Mouse (Mus musculus) testis, adult 2 months (tissue): ENCODE results near the gene Fcgrt. TPM values are rescaled to one million over a fixed set of nuclear protein-coding genes. Genes with fewer than 3 reads are reported as not detected.

Experiments
- H3K27ac ChIP-seq: fragments of 200-500 bp; 2 replicates; pipeline ENCODE4 v1.5.1; 2012; ENCODE audit warnings: low read depth, low read length; ENCODE audit not compliant: control insufficient read depth, insufficient read depth
- H3K27me3 ChIP-seq: fragments of 200-500 bp; 2 replicates; pipeline ENCODE4 v1.6.1; 2012; ENCODE audit warnings: mild to moderate bottlenecking, low read length, moderate library complexity; ENCODE audit not compliant: control insufficient read depth, insufficient read depth
- H3K36me3 ChIP-seq: fragments of 200-500 bp; 2 replicates; pipeline ENCODE4 v1.6.1; 2012; ENCODE audit warnings: mild to moderate bottlenecking, low read length; ENCODE audit not compliant: control insufficient read depth, insufficient read depth
- H3K4me1 ChIP-seq: fragments of 200-500 bp; 2 replicates; pipeline ENCODE4 v1.6.1; 2012; ENCODE audit warnings: low read length; ENCODE audit not compliant: control insufficient read depth, insufficient read depth
- H3K4me3 ChIP-seq: fragments of 200-500 bp; 2 replicates; pipeline ENCODE4 v1.5.1; 2012; ENCODE audit warnings: low read depth, mild to moderate bottlenecking, low read length, moderate library complexity, mixed read lengths; ENCODE audit not compliant: control insufficient read depth
- CTCF ChIP-seq: fragments of 200-500 bp; IDR thresholded peaks from 2 replicates; pipeline ENCODE4 v1.5.1; 2012; ENCODE audit warnings: low read depth, mild to moderate bottlenecking, inconsistent platforms, low read length, moderate library complexity; ENCODE audit not compliant: control insufficient read depth, insufficient read depth, insufficient replicate concordance
- POLR2A ChIP-seq: fragments of 200-500 bp; IDR thresholded peaks from 2 replicates; pipeline ENCODE4 v1.6.1; 2012; ENCODE audit warnings: low read depth, mild to moderate bottlenecking, inconsistent platforms, low read length, moderate library complexity; ENCODE audit not compliant: control insufficient read depth
- polyA plus RNA-seq: library from polyadenylated mRNA; depleted of rRNA; stranded (reverse); fragments of >200 nt; gene quantifications from 2 replicates; pipeline ENCODE4 v1.2.3, GENCODE M21; 2012

Gene Fcgrt
- polyA plus RNA-seq, 1 experiment: 5.4 TPM

DNA sequence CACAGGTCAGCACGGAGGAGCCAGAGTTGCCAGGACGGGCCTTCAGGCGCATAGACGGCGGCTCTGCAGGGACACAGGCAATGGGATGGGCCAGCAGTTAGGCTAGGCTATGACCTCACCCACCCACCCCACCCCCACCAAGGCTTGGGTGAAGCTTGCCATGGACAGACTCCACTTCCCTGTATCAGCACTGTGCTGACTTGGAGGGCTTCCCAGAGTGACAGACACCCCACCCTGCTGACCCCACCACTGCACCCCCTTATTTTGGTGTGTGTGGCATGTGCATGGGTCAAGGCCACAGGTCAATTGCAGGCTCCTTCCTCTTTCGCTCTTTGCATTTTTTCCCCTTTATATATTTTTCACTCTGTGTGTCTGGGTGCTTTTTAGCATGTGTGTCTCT lies 8.3 kb downstream of the Fcgrt start:
- H3K36me3 ChIP-seq: no peaks in the 10 kb centered on the region
- TF ChIP-seq CTCF: no peak
- TF ChIP-seq POLR2A: no peak
- no peak overlapping the region for H3K4me3 ChIP-seq
- no peak overlapping the region for H3K27ac ChIP-seq
- H3K27me3 ChIP-seq: no peaks in the 10 kb centered on the region; the same call in 1 of the 2 replicates
- H3K4me1 ChIP-seq: peaks cover 19% of the 10 kb centered on the region

GRCm38 (mm10) chr7:45094121-45094520 lies 9.5 kb downstream of the Fcgrt start:
- TF ChIP-seq POLR2A (no peak), CTCF (no peak)
- no peaks in the 10 kb centered on the region; the same call in 1 of the 2 replicates for H3K27me3 ChIP-seq
- H3K36me3 ChIP-seq: no peaks in the 10 kb centered on the region
- H3K27ac ChIP-seq: no peak overlapping the region
- no peak overlapping the region for H3K4me3 ChIP-seq
- peaks cover 22% of the 10 kb centered on the region for H3K4me1 ChIP-seq

DNA sequence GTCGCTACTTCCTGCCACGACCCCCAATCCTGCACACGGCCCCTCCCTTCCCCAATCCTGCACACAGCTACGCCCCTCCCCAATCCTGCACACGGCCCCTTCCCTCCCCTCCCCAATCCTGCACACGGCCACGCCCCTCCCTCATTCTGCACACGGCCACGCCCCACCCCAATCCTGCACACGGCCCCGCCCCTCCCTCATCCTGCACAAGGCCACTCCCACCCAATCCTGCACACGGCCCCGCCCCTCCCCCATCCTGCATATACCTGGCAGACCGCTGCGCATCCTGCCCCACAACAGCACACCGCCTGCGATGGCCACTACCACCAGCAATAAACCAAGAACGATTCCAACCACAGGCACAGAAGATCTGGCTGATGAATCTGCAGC lies 10.1 kb downstream of the Fcgrt start:
- Histone ChIP-seq H3K27me3 (no peaks in the 10 kb centered on the region; the same call in 1 of the 2 replicates), H3K36me3 (no peaks in the 10 kb centered on the region), H3K4me3 (no peak overlapping the region), H3K4me1 (peaks cover 22% of the 10 kb centered on the region), H3K27ac (no peak overlapping the region)
- TF ChIP-seq POLR2A: no peak
- TF ChIP-seq CTCF: no peak

DNA sequence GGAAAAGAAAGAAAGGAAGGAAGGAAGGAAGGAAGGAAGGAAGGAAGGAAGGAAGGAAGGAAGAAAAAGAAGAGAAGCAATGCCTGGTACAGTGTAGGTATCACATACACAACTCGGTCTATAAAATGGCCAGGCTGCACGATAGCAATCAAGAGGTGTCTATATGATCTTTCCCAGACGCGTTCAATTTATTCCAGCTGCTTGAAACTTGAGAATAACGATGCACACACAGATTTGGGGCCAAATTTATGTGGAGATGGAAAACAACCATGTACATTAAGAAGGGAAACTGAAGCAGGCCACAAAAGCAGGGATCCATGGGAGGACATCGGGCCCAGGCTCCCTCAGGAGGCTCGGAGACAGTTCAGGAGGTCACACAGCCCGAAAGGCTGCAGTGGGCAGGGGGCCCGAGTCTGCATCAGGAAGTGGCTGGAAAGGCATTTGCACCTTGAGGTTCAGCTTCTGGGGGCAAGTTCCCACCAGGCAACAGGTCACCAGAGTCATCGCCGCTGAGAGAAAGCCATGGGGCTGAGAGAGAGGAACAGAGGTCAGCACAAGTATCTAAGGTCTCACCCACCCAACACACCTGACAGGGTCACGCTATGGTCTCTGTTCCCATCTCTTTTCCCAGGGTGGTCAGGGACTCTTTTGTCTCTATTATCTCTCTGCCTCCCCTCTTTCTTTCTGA lies 10.7 kb downstream of the Fcgrt start:
- no peaks in the 10 kb centered on the region for H3K36me3 ChIP-seq
- TF ChIP-seq POLR2A (no peak), CTCF (no peak)
- peaks cover 25% of the 10 kb centered on the region for H3K4me1 ChIP-seq
- no peaks in the 10 kb centered on the region; the same call in 1 of the 2 replicates for H3K27me3 ChIP-seq
- no peak overlapping the region for H3K4me3 ChIP-seq
- H3K27ac ChIP-seq: no peak overlapping the region

DNA sequence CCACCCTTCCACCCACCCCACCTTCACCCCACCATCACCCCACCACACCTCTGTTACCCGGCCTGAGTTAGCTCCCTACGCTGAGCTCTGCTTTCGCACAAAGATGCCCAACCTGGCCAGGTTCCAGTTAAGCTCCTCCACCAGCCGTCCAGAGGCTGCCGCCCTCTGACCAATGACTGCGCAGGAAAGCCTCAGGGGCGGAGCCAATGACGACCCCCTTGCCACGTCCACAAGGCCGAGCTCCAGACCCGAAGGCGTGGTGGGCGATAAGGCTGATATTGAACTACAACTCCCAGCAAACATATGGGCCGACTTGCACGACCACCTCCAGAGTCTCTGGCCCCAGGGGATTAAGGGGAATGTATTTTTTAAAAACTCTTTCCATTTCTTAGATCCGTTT lies 11.6 kb downstream of the Fcgrt start, which contains the start of gene Rcn3:
TSS of gene Rcn3 (minus strand) at position 174 of the 400 bp plus-strand sequence.
- no peaks in the 10 kb centered on the region; the same call in 1 of the 2 replicates for H3K27me3 ChIP-seq
- no peak within 1 kb of the TSS; the same call in none of the 2 replicates for H3K27ac ChIP-seq
- H3K36me3 ChIP-seq: no peaks in the 10 kb centered on the region
- no peak for TF ChIP-seq CTCF
- no peak for TF ChIP-seq POLR2A
- H3K4me3 ChIP-seq: peak within 1 kb of the TSS; percentile 51
- H3K4me1 ChIP-seq: peaks cover 25% of the 10 kb centered on the region

DNA sequence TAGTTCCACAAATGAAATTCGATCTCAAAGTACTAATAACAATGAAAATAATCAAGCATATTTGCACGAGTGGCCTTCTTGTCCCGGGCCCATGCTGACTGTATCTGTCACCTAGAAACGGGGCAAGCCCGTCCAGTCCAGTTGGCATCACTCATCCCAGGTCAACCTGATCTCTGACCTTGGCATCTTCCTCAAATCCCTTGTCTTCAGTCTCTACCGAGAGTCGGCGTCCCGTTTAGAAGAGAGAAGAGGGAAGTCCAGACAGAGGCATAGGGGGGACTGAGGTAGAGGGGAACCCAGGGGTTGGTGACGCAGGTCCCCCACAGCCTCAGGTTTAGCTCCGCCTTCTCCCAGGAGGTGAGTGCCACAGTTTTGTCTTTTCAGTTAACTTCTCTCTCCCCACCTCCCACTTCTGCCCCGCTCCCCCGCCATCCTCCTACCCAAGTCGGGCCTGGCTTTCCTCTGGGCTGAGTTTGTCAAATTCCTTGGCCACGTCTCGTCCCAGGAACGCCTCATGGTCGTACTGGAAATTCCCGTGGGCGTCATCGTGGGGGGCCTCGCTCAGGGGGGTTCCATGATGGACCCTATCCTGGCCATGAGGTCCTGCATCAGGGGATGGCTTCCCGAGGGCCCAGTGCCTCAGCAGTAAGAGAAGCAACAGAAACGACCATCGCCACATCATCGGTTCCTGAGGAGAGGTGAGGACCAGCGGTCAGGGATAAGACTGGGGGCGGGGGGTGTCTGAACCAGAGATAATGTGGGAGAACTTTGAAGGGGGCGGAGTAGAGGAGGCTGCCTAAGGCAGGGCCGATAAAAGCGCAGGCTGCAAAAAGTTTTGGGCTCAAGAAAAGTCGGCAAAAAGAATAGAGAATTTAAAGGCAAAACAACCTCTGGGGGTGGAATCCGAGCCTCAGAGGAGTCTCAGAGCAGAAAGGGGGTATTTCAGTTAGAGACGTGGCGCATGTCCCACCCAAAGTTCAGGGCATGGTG lies 12.4 kb downstream of the Fcgrt start:
- no peaks in the 10 kb centered on the region; the same call in 1 of the 2 replicates for H3K27me3 ChIP-seq
- H3K4me3 ChIP-seq: peak overlapping the region; percentile 51
- TF ChIP-seq POLR2A (no peak), CTCF (no peak)
- no peaks in the 10 kb centered on the region for H3K36me3 ChIP-seq
- peaks cover 25% of the 10 kb centered on the region for H3K4me1 ChIP-seq
- H3K27ac ChIP-seq: no peak overlapping the region; the same call in 1 of the 2 replicates
